Mouse (Mus musculus): ENCODE measurements around the gene Wnt11. TPM values are rescaled to one million over a fixed set of nuclear protein-coding genes. Genes with fewer than 3 reads are reported as not detected.

Wnt11 gene
- 1 to 10 TPM; 2.2 to 2.8 TPM for total RNA-seq (2021)
- long read RNA-seq, experiment 1, partial matches to known transcripts, result 0 of 2 reads
- long read RNA-seq, experiment 1, other reads (novel, unspliced or antisense), result 1 of 2 reads
- long read RNA-seq, experiment 2, partial matches to known transcripts, result 0 of 2 reads
- long read RNA-seq, experiment 2, other reads (novel, unspliced or antisense), result 1 of 2 reads

DNA sequence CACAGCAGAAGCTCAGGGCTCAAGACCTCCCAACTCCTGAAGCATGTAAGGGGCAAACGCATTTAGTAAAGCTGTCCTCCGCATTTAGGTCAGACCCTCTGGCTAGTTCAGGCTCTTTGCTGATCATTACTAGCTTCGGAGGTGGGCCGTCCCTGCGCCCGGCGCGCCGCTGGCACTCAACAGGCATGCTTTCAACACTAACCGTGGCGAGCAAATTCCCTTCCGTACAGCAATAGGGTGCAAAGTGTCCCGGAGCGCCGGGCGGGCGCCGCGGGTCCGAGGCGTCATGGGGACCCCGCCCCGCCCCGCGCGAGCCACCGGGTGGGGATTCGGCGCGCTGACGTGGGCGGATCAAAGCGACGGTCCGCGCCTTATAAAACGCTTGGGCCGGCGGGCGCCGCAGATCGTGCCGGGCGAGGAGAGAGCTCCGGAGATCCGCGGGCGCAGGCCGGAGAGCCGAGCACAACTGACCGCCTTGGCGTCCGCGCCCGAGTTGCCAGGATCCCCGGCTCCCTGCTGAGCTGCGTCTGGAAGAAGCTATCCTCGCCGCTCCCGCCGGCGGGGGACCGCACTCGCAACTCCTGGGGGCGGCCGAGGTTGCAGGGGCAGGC lies at the start of gene Wnt11:
Gene Wnt11, plus strand, starts transcription at position 402 of the 611 bp plus-strand sequence.
- DNase-seq (ENCODE audit: low spot score in 2 of 2), result no peak

DNA sequence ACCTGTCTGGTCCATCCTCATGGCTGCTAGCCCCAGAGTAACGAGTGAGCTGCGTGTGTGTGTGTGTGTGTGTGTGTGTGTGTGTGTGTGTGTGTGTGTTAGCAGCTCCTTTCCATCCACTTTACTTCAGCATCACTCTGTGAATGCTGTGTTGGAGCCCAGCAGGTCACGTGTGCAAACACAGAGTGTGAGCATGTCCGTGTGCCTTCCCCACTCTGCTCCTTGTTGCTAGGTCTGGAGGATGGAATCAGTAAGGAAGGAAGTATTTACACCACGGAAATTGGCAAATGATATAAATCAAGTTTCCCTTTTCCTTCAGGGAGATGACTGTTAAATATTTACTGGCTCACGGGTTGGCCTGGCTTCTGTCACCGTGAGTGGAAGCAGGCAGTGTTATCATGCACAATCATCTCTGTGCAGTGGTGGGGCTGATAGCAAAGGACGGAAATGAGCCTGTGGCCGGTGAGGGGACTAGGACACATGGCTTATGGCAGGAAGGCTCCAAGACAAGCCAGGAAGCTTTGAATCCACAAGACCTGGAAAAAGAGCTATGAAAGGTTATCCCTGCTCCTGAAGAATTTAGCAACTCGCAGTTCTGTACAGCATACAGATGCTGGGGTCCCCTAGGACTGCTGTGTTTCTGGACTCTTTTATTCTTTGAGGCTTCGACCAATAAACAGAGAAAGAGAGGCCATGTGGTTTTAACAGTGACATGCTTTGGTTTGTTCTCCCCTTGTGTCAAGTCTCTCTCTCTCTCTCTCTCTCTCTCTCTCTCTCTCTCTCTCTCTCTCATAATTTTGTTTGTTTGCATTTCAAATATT lies 47.9 kb upstream of the Wnt11 start:
- DNase-seq (ENCODE audit: low spot score in 2 of 2), result no peak

DNA sequence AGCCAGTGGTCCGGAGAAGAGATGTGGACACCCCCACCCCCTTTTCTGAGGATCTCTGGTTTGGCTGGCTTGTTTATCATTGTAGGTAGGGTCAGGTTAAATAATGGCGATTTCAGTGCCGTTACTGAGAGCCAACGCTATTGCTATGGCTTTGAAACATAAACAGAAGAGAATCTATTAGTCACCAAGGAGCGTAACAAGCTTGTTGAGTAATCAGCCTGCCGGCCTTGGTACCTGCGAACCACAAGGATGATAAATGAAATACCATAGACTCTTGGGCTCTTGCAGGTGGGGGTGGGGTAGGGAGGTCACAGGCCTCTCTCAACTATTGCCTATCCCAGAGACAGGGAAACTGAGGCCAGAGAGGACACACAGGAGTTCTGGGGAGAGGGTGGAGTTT lies 46.2 kb upstream of the Wnt11 start:
- no peak for DNase-seq (ENCODE audit: low spot score in 2 of 2)

DNA sequence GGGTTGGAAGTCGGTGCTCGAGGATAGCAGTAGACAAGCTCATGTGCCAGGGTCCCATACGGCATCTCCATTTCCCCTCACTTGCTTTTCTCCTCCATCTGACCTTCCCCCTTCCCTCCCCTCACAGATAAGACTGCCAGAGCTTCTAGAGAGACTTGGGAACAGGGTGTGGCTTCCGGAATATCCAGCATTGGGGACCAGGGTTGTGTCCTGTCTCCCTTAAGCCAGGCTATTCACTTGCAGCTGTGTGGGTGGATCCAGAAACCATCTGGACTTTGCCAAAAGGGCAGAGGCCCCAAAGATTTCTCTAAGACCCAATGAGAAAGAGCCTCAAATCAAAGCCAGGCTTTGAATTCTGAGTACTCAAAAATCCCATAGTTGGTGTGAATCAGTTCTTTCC lies 45.8 kb upstream of the Wnt11 start:
- no peak for DNase-seq (ENCODE audit: low spot score in 2 of 2)

DNA sequence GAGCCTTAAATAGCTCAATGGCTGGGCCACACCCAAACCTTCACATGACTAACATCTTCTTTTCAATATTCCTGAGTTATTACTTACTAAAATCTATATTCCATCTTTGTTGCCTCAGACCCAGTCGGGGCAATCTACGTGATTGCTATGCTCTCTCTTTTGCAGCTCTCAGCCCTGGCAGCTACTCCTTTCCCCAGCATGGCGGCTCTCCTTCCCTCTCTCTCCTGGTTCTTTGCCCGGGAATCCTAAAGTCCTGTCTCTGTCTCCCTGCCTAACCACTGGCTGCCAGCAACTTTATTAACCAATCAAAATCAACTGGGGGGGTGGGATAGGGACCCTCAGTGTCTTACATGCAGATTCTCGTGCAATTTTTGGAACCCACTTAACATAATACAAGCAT lies 43.0 kb upstream of the Wnt11 start:
- no peak for DNase-seq (ENCODE audit: low spot score in 2 of 2)

DNA sequence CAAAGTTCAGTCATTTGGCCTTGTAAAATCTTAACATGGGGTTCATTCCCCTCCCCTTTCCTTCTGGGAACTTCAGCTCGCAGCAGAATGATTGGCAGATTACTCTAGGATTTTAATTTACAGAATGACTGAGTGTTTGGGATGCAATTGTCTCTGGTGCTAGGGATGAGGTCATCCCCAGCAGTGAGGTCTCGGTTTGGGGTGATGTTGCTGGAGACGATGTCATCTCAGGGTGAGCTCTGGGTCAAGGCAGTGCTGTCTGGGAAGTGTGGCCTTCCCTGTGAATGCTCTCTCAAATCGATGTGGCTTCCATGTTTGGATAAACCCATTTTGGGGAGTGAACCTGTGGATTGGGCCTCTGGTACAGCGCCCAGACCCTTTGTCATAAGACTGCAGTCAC lies 41.1 kb upstream of the Wnt11 start:
- DNase-seq (ENCODE audit: low spot score in 2 of 2), result no peak

DNA sequence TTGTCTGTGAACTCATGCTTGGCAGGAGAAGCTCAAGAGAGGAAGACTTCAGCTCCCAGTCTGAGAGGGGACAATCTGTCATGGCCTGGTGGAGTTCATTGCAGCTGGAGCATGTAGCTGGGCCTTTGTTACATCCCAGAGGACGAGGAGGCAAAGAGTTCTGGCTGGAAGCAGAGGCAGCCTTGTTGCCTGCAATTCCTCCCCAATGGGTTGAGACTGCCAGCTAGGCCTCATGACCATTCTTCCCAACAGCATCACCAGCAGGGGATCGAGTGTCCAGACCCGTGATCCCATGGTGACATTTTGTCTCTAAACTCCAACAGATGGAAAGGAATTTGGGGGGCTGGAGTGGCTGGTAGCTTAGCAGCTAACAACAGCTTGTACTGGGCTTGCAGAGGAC lies 40.5 kb upstream of the Wnt11 start:
- no peak for DNase-seq (ENCODE audit: low spot score in 2 of 2)

DNA sequence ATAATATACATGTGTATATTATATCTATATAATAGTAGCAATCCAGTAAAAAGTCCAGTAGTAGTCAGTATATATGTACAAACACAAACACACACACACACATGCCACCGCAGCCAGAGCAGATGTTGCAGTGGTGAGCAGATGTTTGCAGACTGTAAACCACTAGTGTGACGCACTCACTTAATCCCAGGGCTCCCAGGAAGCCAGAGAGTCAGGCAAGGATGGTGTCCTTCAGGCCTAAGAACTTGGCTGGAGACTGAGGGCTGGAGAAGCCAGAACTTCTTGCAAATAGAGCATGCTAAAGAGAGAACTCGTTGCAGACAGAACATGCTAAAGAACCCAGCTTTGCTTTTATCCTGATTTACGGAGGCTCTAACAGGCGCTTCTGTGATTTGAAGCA lies 39.3 kb upstream of the Wnt11 start:
- DNase-seq (ENCODE audit: low spot score in 2 of 2), result no peak

DNA sequence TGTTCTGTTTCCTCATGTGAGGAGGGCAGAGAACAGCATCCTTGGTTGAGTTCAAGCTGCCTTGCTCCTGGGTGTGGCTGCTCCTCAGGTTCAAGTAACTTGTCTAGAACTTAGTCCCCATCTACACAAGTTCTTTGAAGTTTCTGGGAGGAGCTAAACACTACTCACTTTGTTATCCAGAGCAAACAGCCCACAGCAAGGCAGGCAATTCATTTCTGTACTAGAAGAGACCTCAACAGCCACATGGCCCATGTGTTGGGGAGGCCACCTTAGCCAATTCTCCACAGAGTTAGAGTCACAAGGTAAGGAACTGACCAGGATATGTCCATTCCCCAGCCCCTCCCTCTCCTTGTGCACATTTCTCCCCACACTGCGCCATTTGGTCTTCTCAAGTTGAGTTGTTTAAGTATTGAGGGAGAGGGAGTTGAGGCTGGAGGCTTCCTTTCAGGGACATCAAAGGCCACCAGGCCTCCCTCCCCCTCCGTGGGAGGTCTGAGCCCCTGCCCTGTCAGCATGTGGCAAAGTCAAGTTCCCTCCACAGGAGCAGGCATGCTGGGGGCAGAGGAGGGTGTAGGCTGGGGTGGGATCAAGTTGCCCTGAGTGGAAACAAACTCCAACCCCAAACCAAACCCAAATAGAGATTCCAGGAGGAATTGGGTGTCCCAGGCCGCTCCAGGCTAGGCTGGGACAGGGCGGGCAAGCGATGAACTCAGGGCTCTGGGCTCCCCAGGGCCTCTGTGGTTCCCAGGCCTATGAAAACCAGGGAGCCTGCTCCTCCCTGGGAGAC lies 37.4 kb upstream of the Wnt11 start:
- DNase-seq (ENCODE audit: low spot score in 2 of 2), result no peak

DNA sequence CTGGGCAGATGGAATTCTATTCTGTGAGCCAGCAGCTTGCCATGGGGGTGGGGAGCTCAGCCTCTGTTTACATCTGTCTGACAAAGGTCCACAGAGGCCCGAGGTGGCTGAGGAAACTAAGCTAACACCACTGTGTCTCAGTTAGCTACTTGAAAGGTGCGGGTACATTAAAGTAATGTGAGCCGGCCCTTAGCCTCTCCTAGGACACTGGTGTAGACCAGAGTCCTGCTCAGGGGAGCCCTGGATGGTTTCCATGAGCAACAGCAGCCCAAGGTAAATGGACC lies 36.8 kb upstream of the Wnt11 start:
- DNase-seq (ENCODE audit: low spot score in 2 of 2), result no peak

DNA sequence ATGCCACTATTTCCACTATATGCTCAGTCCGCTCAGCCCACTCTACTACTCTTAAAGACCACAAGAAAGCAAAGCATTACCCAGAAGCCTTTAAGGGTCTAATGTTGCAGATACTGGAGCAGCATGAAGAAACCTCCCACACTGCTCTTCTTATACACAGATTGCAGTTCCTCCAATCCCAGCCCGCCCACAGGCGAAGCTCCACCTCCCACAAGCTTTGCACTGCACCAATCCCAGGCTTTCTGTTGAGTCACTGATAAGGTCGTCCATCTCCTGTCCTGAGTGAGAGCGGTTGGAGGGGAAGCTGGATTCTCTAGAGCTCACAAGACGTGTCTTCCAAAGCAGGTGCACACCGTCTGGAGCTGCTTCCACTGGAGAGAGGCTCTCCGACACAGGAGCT lies 34.5 kb upstream of the Wnt11 start:
- no peak for DNase-seq (ENCODE audit: low spot score in 2 of 2)

DNA sequence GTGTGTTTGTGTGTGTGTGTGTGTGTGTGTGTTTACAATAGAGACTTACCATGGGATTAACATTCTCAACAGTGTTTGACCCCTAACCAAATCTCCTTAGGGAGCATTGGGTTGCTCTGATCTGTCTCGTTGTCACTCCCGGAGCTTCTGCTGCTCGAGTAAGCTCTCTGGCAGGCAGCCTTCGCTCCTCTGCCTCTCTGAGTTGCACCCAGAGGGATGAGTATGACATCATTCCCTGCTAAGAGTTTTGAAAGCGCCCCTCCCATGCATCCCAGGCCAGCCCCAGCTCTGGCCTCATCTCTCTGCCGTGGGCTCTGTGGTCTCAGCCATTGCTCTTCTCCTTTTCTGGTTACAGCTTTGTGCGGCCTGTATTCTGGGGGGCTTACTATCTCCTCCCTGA lies 33.8 kb upstream of the Wnt11 start:
- no peak for DNase-seq (ENCODE audit: low spot score in 2 of 2)

DNA sequence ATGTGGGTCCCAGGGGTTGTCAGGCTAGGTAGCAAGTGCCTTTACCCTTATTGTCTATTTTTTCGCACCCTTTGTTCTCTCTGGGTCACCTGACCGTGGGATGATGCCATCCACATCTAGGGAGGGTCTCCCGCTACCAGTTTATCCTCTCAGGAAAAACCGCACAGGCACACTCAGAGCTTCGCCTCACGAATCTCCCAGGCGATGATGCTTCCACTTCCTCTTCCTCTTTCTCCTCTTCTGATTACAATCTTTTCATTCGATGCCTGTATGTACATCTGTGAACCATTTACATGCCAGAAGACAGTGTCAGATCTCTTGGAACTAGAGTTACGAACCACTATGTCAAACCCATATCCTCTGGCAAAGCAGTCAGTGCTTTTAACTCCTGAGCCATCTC lies 31.7 kb upstream of the Wnt11 start:
- DNase-seq (ENCODE audit: low spot score in 2 of 2), result no peak

DNA sequence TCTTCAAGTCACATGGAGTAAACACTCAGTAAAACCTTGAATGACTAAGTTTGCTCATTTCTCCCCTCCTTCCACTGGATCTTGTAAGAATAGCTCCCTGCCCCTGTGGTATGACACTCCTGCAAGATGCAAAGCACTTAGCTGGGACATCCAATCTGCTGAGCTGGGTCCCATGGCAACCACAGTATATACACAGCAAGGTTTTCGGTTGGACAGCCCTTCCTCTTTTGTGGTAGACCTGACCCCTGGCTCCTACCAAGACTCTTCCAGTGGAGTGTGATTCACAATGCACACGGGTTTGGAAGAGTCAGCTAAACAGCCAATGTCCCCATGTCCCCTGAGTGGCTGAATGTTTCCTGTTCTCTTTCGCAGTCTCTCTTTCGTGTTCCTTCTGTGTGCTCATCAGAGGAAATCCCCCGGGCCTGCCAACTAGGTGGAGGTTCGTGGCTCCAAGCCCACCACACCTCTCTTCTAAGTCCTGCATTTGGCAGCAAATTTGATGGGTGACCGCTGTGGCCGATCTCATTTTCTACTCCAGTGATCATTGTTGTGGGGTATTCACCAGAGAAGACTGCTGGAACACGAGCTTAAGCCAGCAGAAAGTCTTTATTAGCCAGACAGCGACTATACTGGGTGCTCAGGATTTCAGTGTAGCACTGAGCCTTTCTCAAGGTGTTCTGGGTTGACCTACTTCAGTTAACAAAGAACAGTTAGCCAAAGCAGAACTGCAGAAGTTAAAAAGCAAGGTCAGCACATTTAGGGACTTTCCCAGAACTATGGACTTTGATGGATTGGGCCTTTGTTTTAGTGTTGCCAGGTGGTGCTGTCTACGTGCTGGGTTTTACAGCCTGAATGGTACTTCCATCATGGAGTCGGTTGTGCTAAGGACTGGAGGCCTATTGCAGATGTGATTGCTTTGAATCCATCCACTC lies 29.8 kb upstream of the Wnt11 start:
- no peak for DNase-seq (ENCODE audit: low spot score in 2 of 2)

DNA sequence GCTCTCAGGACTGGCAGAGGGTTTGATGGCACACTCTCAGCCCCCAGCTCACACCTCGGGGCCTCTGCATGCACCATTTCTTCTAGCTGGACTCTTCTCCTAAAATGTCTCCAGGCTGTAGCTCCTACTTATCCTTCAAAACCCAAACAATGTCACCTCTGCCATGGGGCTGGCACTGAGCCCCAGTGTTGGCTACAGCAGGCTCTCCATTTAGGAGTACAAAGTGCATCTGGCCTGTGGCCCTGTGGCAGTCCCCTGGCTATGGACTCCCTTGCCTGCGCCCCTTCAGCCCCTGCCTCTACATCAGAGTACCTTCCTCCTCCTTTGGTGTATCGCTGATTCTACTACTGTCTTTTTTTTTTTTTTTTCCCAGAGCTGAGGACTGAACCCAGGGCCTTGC lies 28.0 kb upstream of the Wnt11 start:
- no peak for DNase-seq (ENCODE audit: low spot score in 2 of 2)

DNA sequence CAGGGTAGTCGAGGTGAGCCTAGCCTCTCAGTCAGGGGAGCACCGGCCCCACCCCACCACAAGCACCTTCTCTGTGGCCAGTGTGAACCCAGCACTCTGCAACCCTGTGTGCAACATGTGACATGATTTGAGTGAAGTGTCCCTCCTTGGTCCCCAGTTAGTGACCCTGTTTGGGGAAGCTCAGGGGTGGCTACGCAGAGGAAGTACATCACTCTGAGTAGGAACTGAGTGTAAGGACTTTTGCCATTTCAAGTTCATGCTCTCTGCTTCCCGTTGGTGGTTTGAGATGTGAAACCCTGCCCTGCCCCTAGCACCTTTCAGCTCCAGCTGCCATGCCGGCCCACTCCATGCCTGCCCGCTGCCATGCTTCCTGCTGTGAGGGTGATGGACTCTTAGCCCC lies 25.5 kb upstream of the Wnt11 start:
- no peak for DNase-seq (ENCODE audit: low spot score in 2 of 2)

DNA sequence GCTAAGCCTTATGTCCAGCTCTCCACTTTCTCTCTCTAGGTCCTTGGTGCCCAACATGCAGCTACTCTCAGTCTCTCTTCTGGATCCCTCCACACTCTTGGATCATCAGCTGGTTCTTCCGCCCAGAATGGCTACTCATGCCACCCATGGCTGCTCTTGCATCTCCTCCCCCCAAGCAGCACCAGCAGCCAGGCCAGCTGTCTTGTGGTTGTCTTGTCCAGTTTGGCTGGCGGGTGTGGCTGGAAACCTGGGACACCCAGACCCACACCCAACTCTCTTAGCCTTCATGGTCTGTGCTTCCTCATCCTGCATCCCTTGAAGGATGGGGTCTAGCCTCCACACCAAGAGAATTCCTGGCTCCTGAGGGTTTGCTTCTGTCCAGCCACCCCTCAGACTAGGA lies 24.3 kb upstream of the Wnt11 start:
- no peak for DNase-seq (ENCODE audit: low spot score in 2 of 2)

DNA sequence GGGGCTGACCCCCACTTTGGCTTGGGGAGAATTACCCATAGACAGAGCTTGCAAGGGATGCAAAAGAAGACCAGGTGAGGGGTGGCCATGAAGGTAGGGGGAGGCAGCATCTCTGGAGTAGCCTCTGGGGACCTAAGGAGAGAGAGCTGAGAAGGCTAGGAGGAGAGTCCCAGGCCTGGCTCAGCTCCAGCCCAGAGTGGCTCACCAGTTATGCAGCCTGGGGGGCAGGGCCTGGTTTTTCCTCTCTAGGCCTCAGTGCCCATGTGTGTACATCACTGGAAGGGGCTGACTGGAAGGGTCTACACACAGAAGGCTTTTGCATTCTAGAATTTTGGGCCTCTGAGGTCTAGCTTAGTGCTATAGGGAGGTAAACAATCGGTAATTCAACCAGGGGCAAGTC lies 14.4 kb upstream of the Wnt11 start:
- DNase-seq (ENCODE audit: low spot score in 2 of 2), result no peak

DNA sequence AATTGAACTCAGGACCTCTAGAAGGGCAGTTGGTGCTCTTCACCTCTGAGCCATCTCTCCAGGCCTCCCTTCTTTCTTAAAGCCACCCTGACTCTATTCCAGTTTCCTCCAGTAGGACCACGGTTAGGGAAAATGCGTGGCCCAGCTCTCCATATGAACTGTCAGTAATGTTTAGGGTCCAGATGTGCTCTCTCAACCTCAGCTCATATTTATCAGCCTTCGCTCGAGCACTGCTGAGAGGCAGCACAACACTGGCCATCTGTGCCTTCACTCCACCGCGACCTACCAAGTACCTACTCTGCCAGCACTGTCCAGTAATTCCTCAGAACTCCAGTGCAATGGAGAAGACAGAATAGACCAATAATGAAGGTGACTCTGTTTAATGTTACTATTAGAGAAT lies 12.0 kb upstream of the Wnt11 start:
- DNase-seq (ENCODE audit: low spot score in 2 of 2), result no peak

DNA sequence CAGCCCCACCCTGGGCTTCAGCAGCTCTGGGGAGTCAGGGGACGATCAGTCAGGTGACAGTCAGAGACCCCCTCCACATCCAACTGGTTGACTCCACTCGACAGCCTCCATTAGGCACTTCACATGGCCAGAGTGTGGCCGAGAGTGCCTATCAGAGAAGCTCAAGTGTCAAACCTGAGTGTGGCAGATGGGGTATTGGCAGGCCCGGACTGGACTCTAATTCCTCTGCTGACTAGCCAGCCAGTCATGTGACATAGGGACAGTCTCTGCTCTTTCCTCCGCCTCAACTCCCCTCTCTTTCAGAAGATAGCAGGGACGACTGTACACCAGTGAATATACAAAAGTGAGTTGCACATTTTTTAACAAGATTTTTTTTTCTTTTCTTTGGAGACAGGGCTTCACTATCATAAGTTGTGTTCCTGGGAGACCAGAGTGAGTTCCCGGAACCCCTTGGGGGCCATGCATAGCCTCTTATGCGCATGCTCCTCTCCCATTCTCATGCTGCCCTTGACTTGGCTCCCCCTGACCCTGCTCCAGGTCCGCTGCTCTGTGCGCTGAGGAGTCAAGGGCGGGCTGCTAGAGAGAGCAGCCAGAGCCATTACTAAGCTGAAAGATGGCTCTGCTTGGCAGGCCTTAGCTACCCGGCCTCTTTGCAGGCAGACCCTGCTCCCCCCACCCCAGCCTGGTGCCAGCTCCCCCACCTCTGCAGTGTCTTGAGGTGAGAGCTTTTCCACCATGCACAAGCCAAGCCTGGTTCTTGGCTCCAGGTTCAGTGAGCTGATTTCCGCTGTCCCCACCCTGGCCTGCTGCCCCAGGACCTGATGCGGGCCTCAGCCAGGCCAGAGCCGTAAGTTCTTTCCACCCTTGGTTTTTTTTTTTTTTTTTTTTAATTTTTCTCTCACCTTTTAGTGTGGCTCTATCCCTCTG lies 10.8 kb upstream of the Wnt11 start:
- DNase-seq (ENCODE audit: low spot score in 2 of 2), result no peak
